Mouse (Mus musculus) limb, embryonic 12.5 days (tissue): Measurements from ENCODE around the gene Lsm11. TPM values are rescaled to one million over a fixed set of nuclear protein-coding genes. Genes with fewer than 3 reads are reported as not detected.
"Not testable (repeated sequence)": the region's sequence is repeated elsewhere in the genome, so short reads cannot be mapped to it uniquely, and the experiment has no call there.

Source experiments
- ATAC-seq: fragments of 200-750 bp; cut with Nextera tagmentation; 2 replicates; pipeline ENCODE4 v1.8.0; 2017; ENCODE audit warnings: low read depth, moderate TSS enrichment; ENCODE audit not compliant: insufficient number of reproducible peaks, insufficient read depth, low FRiP score, low TSS enrichment
- H3K27ac ChIP-seq: fragments of 300-500 bp; sonication (generic); 2 replicates; pipeline ENCODE4 v1.5.1; 2016; ENCODE audit warnings: mild to moderate bottlenecking, moderate library complexity
- H3K27me3 ChIP-seq: fragments of 300-500 bp; sonication (generic); 2 replicates; pipeline ENCODE4 v1.6.1; 2016; ENCODE audit warnings: mild to moderate bottlenecking, moderate library complexity
- H3K36me3 ChIP-seq: fragments of 300-500 bp; sonication (generic); 2 replicates; pipeline ENCODE4 v1.6.1; 2016; ENCODE audit warnings: mild to moderate bottlenecking, moderate library complexity
- H3K4me1 ChIP-seq: fragments of 300-500 bp; sonication (generic); replicated peaks from 2 replicates; pipeline ENCODE4 v1.6.1; 2016
- H3K4me2 ChIP-seq: fragments of 300-500 bp; sonication (generic); 2 replicates; pipeline ENCODE4 v1.6.1; 2016; ENCODE audit warnings: mild to moderate bottlenecking, moderate library complexity
- H3K4me3 ChIP-seq: fragments of 300-500 bp; sonication (generic); replicated peaks from 2 replicates; pipeline ENCODE4 v1.5.1; 2016; ENCODE audit warnings: mild to moderate bottlenecking
- H3K9ac ChIP-seq: fragments of 300-500 bp; sonication (generic); replicated peaks from 2 replicates; pipeline ENCODE4 v1.6.1; 2016; ENCODE audit warnings: mild to moderate bottlenecking, moderate library complexity
- H3K9me3 ChIP-seq: fragments of 300-500 bp; sonication (generic); 2 replicates; pipeline ENCODE4 v1.6.1; 2016; ENCODE audit warnings: mild to moderate bottlenecking, moderate library complexity
- WGBS: fragments of 180-500 bp; shearing (Covaris S2); methylation state at CpG from one replicate; pipeline ENCODE4 v1.1.7; 2016; 5-methylcytosine and 5-hydroxymethylcytosine counted together
- polyA plus RNA-seq: library from polyadenylated mRNA; unstranded; fragments of >200 nt; fragmentation: Nextera tagmentation; extraction: Ambion mirVana; gene quantifications from 2 replicates; pipeline ENCODE4 v1.2.1, GENCODE M21; 2016

The Lsm11 gene
- polyA plus RNA-seq, 1 experiment from 2014 or later = 9.7 TPM

DNA sequence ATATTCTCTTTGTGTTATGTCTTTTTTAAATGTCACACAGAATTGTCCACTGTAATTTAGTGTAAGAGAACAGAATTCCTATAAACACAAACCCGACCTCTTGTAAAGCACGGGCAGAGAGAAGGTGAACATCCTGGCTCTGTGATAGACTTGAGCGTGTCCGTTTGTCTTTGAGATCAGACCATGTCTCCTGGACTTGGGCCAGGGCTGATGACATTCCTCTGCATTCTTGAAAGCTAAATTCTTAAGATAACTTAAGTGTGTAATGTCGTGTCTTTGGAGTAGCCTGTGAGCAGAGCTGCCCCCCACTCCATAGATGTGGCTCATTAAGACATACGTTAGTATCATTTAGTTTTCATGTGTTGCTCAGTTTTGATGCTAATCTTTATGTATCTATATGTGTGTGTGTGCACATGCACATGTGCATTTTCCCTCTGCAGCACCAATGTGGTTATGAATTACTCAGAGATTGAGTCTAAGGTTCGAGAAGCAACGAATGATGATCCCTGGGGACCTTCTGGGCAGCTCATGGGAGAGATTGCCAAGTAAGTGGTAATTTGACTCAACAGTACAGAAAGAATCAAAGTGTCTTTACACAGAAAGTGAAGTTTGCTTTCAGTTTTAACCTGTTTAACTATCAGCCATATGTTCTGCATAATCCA lies 61.3 kb downstream of the Lsm11 start:
- Histone ChIP-seq H3K36me3 (peaks cover 31% of the 10 kb centered on the region), H3K9me3 (no peaks in the 10 kb centered on the region), H3K9ac (no peak overlapping the region), H3K27ac (no peak overlapping the region), H3K4me3 (no peak overlapping the region), H3K4me2 (0 out of 2 replicates have a peak overlapping the region, but pooled peaks have one; percentile 8), H3K27me3 (no peaks in the 10 kb centered on the region), H3K4me1 (peaks cover 62% of the 10 kb centered on the region)
- no peak for ATAC-seq
- 66% methylated on average over 8 of the region's 8 CpGs for WGBS

DNA sequence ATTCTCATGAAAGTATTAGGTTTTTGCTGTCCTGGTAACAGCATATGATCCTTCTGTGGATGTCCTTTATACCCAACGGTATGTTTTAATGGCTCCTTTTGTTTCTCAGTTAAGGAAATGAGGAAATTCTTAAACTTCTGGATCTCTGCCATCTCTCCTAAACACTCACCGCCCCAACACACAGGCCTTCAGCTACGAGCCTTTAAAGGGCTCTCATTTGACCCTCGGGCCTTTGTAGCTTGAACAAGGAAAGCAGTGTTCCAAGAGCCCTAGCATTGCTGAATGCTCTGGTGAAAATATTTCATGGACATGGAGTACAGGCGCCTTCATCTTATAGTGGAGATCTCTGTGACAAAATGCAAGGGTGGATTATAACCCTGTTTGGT lies 63.1 kb downstream of the Lsm11 start:
- Histone ChIP-seq H3K4me3 (no peak overlapping the region), H3K27ac (peak overlapping the region; percentile 83), H3K4me1 (peaks cover 64% of the 10 kb centered on the region), H3K9ac (no peak overlapping the region), H3K4me2 (no peak overlapping the region), H3K9me3 (no peaks in the 10 kb centered on the region), H3K27me3 (no peaks in the 10 kb centered on the region), H3K36me3 (peaks cover 22% of the 10 kb centered on the region)
- ATAC-seq = peak; percentile 50; the same call in 1 of the 2 replicates
- WGBS = 33% methylated on average over 5 of the region's 5 CpGs

- Histone ChIP-seq H3K4me3 (no peak overlapping the region), H3K9me3 (no peaks in the 10 kb centered on the region), H3K9ac (0 out of 2 replicates have a peak overlapping the region, but pooled peaks have one; percentile 18), H3K4me1 (peaks cover 59% of the 10 kb centered on the region), H3K36me3 (peaks cover 19% of the 10 kb centered on the region), H3K27ac (peak overlapping the region; percentile 75), H3K4me2 (no peak overlapping the region), H3K27me3 (no peaks in the 10 kb centered on the region)
- ATAC-seq = no peak
- WGBS = 60% methylated on average over 6 of the region's 6 CpGs
These were observed 63.6 kb downstream of the Lsm11 start for GRCm38 (mm10) chr11:45881026-45881682.

GRCm38 (mm10) chr11:45879366-45879765 lies 65.4 kb downstream of the Lsm11 start:
- H3K9me3 ChIP-seq, H3K4me3 ChIP-seq, ATAC-seq, H3K27ac ChIP-seq, H3K9ac ChIP-seq, H3K27me3 ChIP-seq, H3K4me2 ChIP-seq: not testable (repeated sequence)
- WGBS = 79% methylated on average over 4 of the region's 4 CpGs
- Histone ChIP-seq H3K4me1 (peaks cover 52% of the 10 kb centered on the region), H3K36me3 (peaks cover 19% of the 10 kb centered on the region; the same call in 1 of the 2 replicates)

Other genes with a start within 250 kb of the Lsm11 start
- 103 and 106 TPM in 2 replicates for gene Clint1, start 92.9 kb downstream of the Lsm11 start, polyA plus RNA-seq
- gene Thg1l, start 10.6 kb upstream of the Lsm11 start, polyA plus RNA-seq = 14.5 and 14.8 TPM in 2 replicates
- gene Sox30, start 35.4 kb upstream of the Lsm11 start, polyA plus RNA-seq = 0.31 and 0.41 TPM in 2 replicates
- gene Gm12166, start 107.4 kb upstream of the Lsm11 start, polyA plus RNA-seq = 2.9 and 3.4 TPM in 2 replicates
- gene Adam19, start 111.1 kb upstream of the Lsm11 start, polyA plus RNA-seq = 15.6 TPM in 2 replicates
- 0.79 TPM in 2 replicates for gene Nipal4, start 221.6 kb upstream of the Lsm11 start, polyA plus RNA-seq